Mouse (Mus musculus): Measurements from ENCODE around the gene Mrps35. TPM values are rescaled to one million over a fixed set of nuclear protein-coding genes. Genes with fewer than 3 reads are reported as not detected.
A peak's percentile ranks its signal among the peaks of the same experiment; 100 is the strongest.

Mrps35 gene
- polyA plus RNA-seq (2015; fragmentation: Nextera tagmentation; extraction: Ambion mirVana), result 120 and 131 TPM in 2 replicates

- Histone ChIP-seq H3K4me2 (replicated peaks; ENCODE audit: low read depth, low read length) (peak within 1 kb of the TSS; percentile 76), H3K36me3 (ENCODE audit: insufficient read depth, low read length) (peaks cover 4% of the 10 kb centered on the region; the same call in 1 of the 2 replicates), H3K9me3 (ENCODE audit: low read length) (no peaks in the 10 kb centered on the region), H3K27ac (ENCODE audit: low read length) (peak within 1 kb of the TSS; percentile 83), H3K9ac (replicated peaks; ENCODE audit: low read length) (peak within 1 kb of the TSS; percentile 99), H3K4me1 (ENCODE audit: insufficient read depth, low read length) (peaks cover 9% of the 10 kb centered on the region), H3K27me3 (ENCODE audit: insufficient read depth, low read length) (0 out of 2 replicates have a peak, but pooled peaks cover 2% of the 10 kb centered on the region), H3K4me3 (ENCODE audit: low read length) (peak within 1 kb of the TSS; percentile 90)
- ATAC-seq (ENCODE audit: low FRiP score, low TSS enrichment), result peak; percentile 99
- WGBS, result 3% methylated on average over 66 of the region's 66 CpGs
Measured at GRCm38 (mm10) chr6:147042291-147043290, at the start of gene Mrps35. Gene Mrps35 (plus strand): TSS chr6:147042764.

GRCm38 (mm10) chr6:146994236-146994635 lies 48.3 kb upstream of the Mrps35 start:
- H3K4me2 ChIP-seq (replicated peaks; ENCODE audit: low read depth, low read length), result no peak overlapping the region
- WGBS, result 42% methylated on average over 5 of the region's 5 CpGs
- H3K4me1 ChIP-seq (ENCODE audit: insufficient read depth, low read length), result no peaks in the 10 kb centered on the region
- peaks cover 28% of the 10 kb centered on the region; the same call in 1 of the 2 replicates for H3K36me3 ChIP-seq (ENCODE audit: insufficient read depth, low read length)
- H3K9me3 ChIP-seq (ENCODE audit: low read length), result no peaks in the 10 kb centered on the region
- H3K27me3 ChIP-seq (ENCODE audit: insufficient read depth, low read length), result no peaks in the 10 kb centered on the region
- H3K27ac ChIP-seq (ENCODE audit: low read length), result no peak overlapping the region
- no peak for ATAC-seq (ENCODE audit: low FRiP score, low TSS enrichment)
- no peak overlapping the region for H3K4me3 ChIP-seq (ENCODE audit: low read length)
- H3K9ac ChIP-seq (replicated peaks; ENCODE audit: low read length), result no peak overlapping the region

GRCm38 (mm10) chr6:146995391-146995790 lies 47.2 kb upstream of the Mrps35 start:
- Histone ChIP-seq H3K4me3 (ENCODE audit: low read length) (no peak overlapping the region), H3K27me3 (ENCODE audit: insufficient read depth, low read length) (no peaks in the 10 kb centered on the region), H3K9me3 (ENCODE audit: low read length) (no peaks in the 10 kb centered on the region), H3K4me2 (replicated peaks; ENCODE audit: low read depth, low read length) (no peak overlapping the region), H3K4me1 (ENCODE audit: insufficient read depth, low read length) (no peaks in the 10 kb centered on the region), H3K27ac (ENCODE audit: low read length) (no peak overlapping the region), H3K36me3 (ENCODE audit: insufficient read depth, low read length) (peaks cover 33% of the 10 kb centered on the region; the same call in 1 of the 2 replicates), H3K9ac (replicated peaks; ENCODE audit: low read length) (no peak overlapping the region)
- ATAC-seq (ENCODE audit: low FRiP score, low TSS enrichment), result no peak
- 86% methylated on average over 2 of the region's 2 CpGs for WGBS

- Histone ChIP-seq H3K4me1 (ENCODE audit: insufficient read depth, low read length) (no peaks in the 10 kb centered on the region), H3K9me3 (ENCODE audit: low read length) (no peaks in the 10 kb centered on the region), H3K27ac (ENCODE audit: low read length) (no peak overlapping the region), H3K9ac (replicated peaks; ENCODE audit: low read length) (no peak overlapping the region), H3K36me3 (ENCODE audit: insufficient read depth, low read length) (peaks cover 32% of the 10 kb centered on the region; the same call in 1 of the 2 replicates), H3K4me3 (ENCODE audit: low read length) (no peak overlapping the region), H3K27me3 (ENCODE audit: insufficient read depth, low read length) (no peaks in the 10 kb centered on the region), H3K4me2 (replicated peaks; ENCODE audit: low read depth, low read length) (no peak overlapping the region)
- 87% methylated on average over 6 of the region's 6 CpGs for WGBS
- ATAC-seq (ENCODE audit: low FRiP score, low TSS enrichment), result no peak
Measured at GRCm38 (mm10) chr6:146995878-146996277, 46.7 kb upstream of the Mrps35 start.

GRCm38 (mm10) chr6:146997006-146997405 lies 45.6 kb upstream of the Mrps35 start:
- Histone ChIP-seq H3K4me3 (ENCODE audit: low read length) (no peak overlapping the region), H3K9ac (replicated peaks; ENCODE audit: low read length) (no peak overlapping the region), H3K36me3 (ENCODE audit: insufficient read depth, low read length) (peaks cover 38% of the 10 kb centered on the region), H3K9me3 (ENCODE audit: low read length) (no peaks in the 10 kb centered on the region), H3K27ac (ENCODE audit: low read length) (no peak overlapping the region), H3K4me1 (ENCODE audit: insufficient read depth, low read length) (no peaks in the 10 kb centered on the region), H3K4me2 (replicated peaks; ENCODE audit: low read depth, low read length) (no peak overlapping the region), H3K27me3 (ENCODE audit: insufficient read depth, low read length) (no peaks in the 10 kb centered on the region)
- 80% methylated on average over 6 of the region's 6 CpGs for WGBS
- no peak for ATAC-seq (ENCODE audit: low FRiP score, low TSS enrichment)

- Histone ChIP-seq H3K36me3 (ENCODE audit: insufficient read depth, low read length) (peaks cover 46% of the 10 kb centered on the region), H3K4me2 (replicated peaks; ENCODE audit: low read depth, low read length) (no peak overlapping the region), H3K9ac (replicated peaks; ENCODE audit: low read length) (no peak overlapping the region), H3K27ac (ENCODE audit: low read length) (no peak overlapping the region), H3K4me3 (ENCODE audit: low read length) (no peak overlapping the region), H3K27me3 (ENCODE audit: insufficient read depth, low read length) (no peaks in the 10 kb centered on the region), H3K4me1 (ENCODE audit: insufficient read depth, low read length) (no peaks in the 10 kb centered on the region), H3K9me3 (ENCODE audit: low read length) (no peaks in the 10 kb centered on the region)
- whole genome bisulfite sequencing, result 86% methylated on average over 4 of the region's 4 CpGs
- ATAC-seq (ENCODE audit: low FRiP score, low TSS enrichment), result no peak
Measured at GRCm38 (mm10) chr6:146998710-146999109, 43.9 kb upstream of the Mrps35 start.

DNA sequence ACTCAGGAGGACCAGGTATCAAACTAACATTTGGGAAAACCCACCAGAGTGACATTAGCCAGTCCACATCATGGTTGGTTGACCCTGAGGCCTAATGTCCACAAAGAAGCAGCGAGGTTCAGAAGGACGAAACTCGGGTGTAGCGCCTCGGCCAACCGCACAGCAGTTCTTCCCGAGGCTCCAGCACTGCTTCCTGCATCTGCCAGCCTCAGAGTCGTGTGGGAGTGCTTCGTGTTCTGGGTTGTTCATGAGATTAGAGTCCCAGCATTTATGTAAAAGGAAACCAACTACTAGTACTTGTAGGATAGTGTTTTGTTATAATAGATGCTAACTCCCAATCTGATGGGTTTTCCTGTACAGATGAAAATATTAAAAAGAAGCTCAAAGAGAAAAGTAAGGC lies 43.3 kb upstream of the Mrps35 start:
- no peak for ATAC-seq (ENCODE audit: low FRiP score, low TSS enrichment)
- Histone ChIP-seq H3K4me1 (ENCODE audit: insufficient read depth, low read length) (no peaks in the 10 kb centered on the region), H3K4me3 (ENCODE audit: low read length) (no peak overlapping the region), H3K36me3 (ENCODE audit: insufficient read depth, low read length) (peaks cover 47% of the 10 kb centered on the region), H3K27ac (ENCODE audit: low read length) (no peak overlapping the region), H3K27me3 (ENCODE audit: insufficient read depth, low read length) (no peaks in the 10 kb centered on the region), H3K9me3 (ENCODE audit: low read length) (no peaks in the 10 kb centered on the region), H3K4me2 (replicated peaks; ENCODE audit: low read depth, low read length) (no peak overlapping the region), H3K9ac (replicated peaks; ENCODE audit: low read length) (no peak overlapping the region)
- 64% methylated on average over 9 of the region's 9 CpGs for WGBS

DNA sequence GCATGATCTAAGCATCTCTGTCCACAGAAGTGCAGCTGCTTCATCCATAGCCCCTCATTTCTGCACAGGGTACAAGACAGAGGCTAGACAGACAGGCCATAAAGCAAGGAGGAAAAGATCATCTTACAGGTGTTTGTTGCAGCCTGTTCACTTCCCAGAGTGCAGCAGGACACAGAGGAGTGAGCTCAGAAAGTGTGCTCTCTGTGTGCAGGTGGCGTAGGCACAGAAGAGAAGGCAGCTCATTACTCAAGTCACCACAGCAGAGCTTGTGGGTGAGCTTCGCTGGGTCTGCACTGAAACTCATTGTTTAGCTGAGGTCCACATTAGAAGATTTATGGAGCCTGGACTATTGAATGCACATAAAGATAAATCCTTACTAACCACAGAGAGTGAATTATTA lies 42.8 kb upstream of the Mrps35 start:
- no peaks in the 10 kb centered on the region for H3K4me1 ChIP-seq (ENCODE audit: insufficient read depth, low read length)
- H3K27me3 ChIP-seq (ENCODE audit: insufficient read depth, low read length), result no peaks in the 10 kb centered on the region
- no peak overlapping the region for H3K9ac ChIP-seq (replicated peaks; ENCODE audit: low read length)
- H3K36me3 ChIP-seq (ENCODE audit: insufficient read depth, low read length), result peaks cover 47% of the 10 kb centered on the region
- no peak overlapping the region for H3K4me2 ChIP-seq (replicated peaks; ENCODE audit: low read depth, low read length)
- ATAC-seq (ENCODE audit: low FRiP score, low TSS enrichment), result 0 out of 2 replicates have a peak, but pooled peaks have one; percentile 35
- 43% methylated on average over 2 of the region's 2 CpGs for WGBS
- no peak overlapping the region for H3K27ac ChIP-seq (ENCODE audit: low read length)
- no peaks in the 10 kb centered on the region for H3K9me3 ChIP-seq (ENCODE audit: low read length)
- H3K4me3 ChIP-seq (ENCODE audit: low read length), result no peak overlapping the region

DNA sequence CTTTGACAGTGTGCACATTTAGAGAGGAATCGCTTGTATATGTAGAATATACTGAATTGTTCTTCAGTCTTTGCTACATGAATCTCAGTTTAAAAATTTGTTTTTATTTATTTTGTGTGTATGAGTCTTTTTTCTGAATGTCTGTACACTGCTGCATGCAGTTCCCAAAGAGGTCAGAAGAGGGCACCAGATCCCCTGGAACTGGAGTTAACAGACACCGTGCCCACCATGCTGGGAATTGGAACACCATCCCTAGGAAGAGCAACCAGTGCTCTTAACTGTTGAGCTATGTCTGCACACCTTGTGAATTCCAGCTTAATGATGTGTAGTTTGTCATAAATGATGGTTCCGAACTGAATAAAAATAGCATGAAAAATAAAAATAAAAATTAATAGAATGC lies 34.4 kb upstream of the Mrps35 start:
- Histone ChIP-seq H3K9me3 (ENCODE audit: low read length) (no peaks in the 10 kb centered on the region), H3K27me3 (ENCODE audit: insufficient read depth, low read length) (no peaks in the 10 kb centered on the region), H3K27ac (ENCODE audit: low read length) (no peak overlapping the region), H3K4me2 (replicated peaks; ENCODE audit: low read depth, low read length) (no peak overlapping the region), H3K36me3 (ENCODE audit: insufficient read depth, low read length) (peaks cover 26% of the 10 kb centered on the region), H3K4me1 (ENCODE audit: insufficient read depth, low read length) (no peaks in the 10 kb centered on the region), H3K4me3 (ENCODE audit: low read length) (no peak overlapping the region), H3K9ac (replicated peaks; ENCODE audit: low read length) (no peak overlapping the region)
- ATAC-seq (ENCODE audit: low FRiP score, low TSS enrichment), result no peak
- 65% methylated on average over 3 of the region's 3 CpGs for WGBS

GRCm38 (mm10) chr6:147010358-147010757 lies 32.2 kb upstream of the Mrps35 start:
- H3K36me3 ChIP-seq (ENCODE audit: insufficient read depth, low read length), result peaks cover 36% of the 10 kb centered on the region
- WGBS, result 78% methylated on average over 6 of the region's 6 CpGs
- ATAC-seq (ENCODE audit: low FRiP score, low TSS enrichment), result no peak

More at GRCm38 (mm10) chr6:147010358-147010757, 32.2 kb upstream of the Mrps35 start:
- Histone ChIP-seq H3K4me1 (ENCODE audit: insufficient read depth, low read length) (no peaks in the 10 kb centered on the region), H3K27ac (ENCODE audit: low read length) (no peak overlapping the region), H3K9me3 (ENCODE audit: low read length) (no peaks in the 10 kb centered on the region), H3K9ac (replicated peaks; ENCODE audit: low read length) (no peak overlapping the region), H3K27me3 (ENCODE audit: insufficient read depth, low read length) (no peaks in the 10 kb centered on the region), H3K4me3 (ENCODE audit: low read length) (no peak overlapping the region), H3K4me2 (replicated peaks; ENCODE audit: low read depth, low read length) (no peak overlapping the region)

Measured in kidney, embryonic 16.5 days (tissue).